Mouse (Mus musculus) adrenal gland, postnatal 25 days (tissue): ENCODE data around the gene Ucn3. TPM values are rescaled to one million over a fixed set of nuclear protein-coding genes. Genes with fewer than 3 reads are reported as not detected.
"Not testable (repeated sequence)": the region's sequence is repeated elsewhere in the genome, so short reads cannot be mapped to it uniquely, and the experiment has no call there.

Experiments used
- DNase-seq: peaks from one replicate; pipeline ENCODE4 v3.0.0; 2021; ENCODE audit warnings: mixed read lengths
- long read RNA-seq: library from polyadenylated mRNA; stranded (forward); transcript quantifications from one replicate; pipeline ENCODE4 v2.0.0, GENCODE M21; 2021
- total RNA-seq: library from RNA; stranded (reverse); gene quantifications from 2 replicates; pipeline ENCODE4 v1.2.3, GENCODE M21; 2021

Gene Ucn3
- not detected in 2 replicates for total RNA-seq
- long read RNA-seq: 0 reads

DNA sequence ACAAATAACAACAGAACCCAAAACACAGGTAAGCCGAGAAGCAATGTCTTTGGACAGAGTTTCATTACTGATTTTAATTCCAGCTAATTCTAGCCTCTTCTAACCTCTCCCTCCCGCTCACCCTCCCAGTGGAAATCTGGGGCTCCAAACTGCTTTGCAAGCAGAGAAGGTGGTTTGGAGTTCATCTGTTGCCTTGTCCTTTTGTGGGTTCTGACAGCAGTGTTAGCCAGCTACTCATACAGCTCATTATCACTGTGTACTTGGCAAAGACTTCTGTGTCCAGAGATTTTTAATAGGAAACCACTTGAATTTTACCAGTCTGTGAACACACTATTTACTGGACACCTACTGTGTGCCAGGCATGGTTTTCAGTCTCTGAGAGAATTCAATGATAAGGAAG lies at the start of gene Ucn3:
Ucn3 (minus strand) TSS at position 101 of the 400 bp plus-strand sequence.
- DNase-seq: no peak

DNA sequence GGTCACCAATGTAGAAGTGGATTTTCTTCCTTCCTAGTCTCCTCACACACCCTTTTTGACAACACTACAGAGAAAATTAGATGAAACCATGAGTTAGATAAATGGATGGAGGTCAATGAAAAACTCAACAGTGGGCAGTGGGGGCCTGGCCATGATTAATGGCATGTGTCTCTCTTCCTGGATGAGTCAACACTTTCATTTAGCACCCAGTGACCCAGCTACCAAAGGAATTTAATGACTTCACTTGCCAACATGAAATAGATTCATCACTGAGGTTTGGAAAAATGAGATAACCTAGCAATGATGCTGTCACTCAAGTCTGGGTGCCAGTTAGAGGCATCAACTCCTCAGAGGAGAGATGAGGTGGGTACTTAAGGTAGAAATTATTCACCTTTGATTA lies 46.9 kb upstream of the Ucn3 start:
- DNase-seq: no peak

DNA sequence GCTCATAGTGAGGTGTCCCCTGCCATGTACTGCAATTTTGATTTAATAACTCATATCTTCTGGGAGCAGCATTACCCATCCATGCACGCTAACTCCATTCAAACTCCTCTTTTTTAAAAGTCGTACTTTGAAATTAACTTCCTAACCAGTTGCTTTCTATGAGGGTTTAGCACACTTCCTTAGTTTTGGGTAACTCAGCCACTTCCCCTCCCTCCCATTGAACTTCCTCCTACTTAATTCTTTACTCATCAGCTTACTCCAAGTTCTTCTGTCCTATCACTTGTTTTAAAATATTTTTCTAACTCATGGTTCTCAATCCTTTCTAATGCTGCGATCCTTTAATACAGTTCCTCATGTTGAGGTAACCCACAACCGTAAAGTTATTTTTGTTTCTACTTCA lies 23.7 kb upstream of the Ucn3 start:
- no peak for DNase-seq

DNA sequence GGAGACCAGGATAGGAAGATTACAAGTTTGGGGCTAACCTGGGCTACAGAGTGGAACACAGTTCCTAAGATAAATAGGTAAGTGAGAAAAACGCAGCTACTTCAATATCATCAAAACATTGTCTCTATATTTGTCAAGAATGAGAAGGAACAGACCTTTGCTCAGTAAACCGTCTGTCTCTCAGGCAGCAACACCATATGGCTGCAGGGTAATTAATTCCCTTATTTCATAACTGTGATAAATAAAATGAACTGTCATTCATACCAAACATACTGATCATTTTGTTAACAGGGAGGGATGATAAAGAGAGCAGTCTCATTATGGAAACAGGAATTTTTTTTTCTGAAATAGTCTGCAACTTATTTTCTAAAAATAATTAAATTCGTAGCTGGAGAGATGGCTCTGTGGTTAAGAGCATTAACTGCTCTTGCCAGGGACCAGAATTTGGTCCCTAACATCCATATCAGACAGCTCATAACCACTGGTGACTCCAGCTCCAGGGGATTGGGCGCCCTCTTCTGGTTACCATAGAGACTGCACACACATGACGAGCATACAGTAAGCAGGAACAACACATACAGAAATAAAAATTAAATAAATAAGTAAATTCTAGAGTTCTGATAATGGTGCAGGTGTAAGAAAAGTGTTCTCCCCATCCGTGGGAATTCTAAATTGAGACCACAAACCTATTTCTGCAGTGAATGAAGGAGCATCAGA lies 6.2 kb upstream of the Ucn3 start:
- no peak for DNase-seq

DNA sequence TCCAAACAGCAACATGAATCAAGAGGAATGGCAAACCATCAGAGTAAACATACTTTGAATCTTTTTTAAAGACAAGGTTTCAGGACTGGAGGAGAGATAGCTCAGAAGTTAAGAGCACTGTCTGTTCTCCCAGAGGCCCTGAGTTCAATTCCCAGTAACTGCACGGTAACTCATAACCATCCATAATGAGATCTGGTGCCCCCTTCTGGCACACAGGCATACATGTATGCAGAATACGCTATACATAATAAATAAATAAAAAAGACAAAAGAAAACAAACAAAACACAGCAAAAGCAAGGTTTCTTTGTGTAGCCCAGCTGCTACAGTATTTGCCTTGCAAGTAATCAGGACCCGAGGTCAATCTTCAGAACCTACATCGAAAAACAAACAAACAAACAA lies 4.3 kb upstream of the Ucn3 start:
- no peak for DNase-seq

DNA sequence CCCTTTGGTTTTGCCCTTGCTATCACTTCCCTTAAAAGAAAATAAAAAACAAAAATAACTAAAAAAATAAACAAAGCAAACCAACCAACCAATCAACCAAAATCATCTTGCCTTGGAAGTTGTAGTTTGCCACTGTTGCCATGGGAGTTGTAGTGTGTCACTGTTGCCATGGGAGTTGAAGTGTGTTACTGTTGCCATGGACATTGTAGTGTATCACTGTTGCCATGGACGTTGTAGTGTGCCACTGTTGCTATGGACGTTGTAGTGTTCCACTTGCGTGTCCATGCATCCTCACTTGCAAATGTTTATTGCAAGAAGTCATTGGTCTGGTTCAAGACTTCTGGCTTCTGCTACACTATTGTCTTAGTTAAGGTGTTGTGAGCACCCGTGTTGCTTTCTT lies 2.1 kb upstream of the Ucn3 start:
- no peak for DNase-seq

DNA sequence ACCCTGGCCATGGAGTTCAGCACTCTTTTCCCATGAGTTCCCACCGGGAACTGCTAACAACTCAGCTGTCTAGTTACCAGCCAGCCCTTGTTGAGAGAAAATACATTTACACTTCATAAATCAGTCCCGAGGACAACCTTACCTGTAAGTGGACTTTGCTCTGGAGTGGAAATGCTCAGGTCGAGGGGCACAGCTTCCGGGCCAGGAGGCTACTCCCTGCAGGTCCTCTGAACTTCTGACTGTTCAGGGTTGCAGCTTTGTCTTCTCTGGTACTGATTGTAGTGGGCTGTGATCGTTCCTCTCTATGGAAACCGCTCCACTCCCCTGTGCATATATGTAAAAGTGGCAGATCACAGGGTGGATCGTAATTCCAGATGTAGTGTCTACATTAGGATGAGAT lies 450 bp downstream of the Ucn3 start:
- DNase-seq: no peak

DNA sequence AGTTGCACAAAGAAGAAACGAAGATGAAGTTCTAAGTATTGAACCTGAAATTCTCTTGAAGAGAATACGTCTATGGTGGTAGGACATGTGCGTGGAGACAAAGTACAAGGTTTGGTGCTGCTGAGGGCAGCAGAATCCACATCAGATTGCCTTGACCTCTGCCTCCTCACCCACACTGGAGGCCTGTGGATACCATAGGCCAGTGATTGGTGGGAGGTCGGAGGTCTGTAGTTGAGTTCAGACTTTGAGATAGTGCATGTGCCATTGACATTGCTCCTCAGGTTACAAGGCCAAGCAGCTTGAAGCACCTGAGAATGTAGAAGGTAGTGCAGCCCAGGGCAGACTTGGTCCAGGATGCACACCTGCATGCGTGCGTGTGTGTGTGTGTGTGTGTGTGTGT lies 19.1 kb downstream of the Ucn3 start:
- no peak for DNase-seq

DNA sequence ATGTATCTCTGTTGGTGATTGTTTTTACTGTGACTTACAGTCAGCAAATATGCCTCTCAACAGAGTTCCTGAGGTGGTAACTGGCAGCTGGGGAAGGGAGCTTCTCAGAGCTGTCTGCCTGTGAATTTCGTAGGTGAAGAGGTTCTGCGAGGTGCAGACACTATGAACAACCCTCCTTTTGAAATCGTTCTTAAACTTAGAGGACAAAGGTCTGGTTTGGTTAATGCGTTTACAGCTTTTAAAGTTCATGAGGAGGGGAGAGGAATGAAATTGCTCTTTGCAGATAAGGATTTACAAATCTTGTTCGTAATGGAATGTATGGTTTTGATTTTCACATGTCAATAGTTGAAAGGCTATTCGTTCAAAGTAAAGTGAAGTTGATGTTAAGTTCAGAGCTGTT lies 19.5 kb downstream of the Ucn3 start:
- no peak for DNase-seq

DNA sequence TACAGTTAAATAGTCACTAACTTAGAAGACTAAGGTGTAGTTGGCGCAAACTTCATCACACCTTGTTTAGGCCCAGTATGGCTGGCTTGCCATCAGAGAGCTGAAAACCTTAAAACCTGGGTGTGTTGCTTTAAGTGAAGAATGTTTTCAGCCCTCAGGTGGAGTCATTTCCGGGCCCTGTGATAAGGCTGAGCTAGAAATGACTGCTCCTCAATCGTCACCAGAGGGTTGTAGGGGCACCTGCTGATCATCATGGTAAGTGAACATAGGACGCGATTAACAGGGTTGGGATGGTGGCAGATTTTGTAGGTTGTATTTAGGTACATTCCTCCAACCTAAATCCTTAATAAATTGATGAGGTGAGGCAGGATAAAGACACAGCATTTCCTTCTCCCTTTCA lies 20.7 kb downstream of the Ucn3 start:
- DNase-seq: no peak

DNA sequence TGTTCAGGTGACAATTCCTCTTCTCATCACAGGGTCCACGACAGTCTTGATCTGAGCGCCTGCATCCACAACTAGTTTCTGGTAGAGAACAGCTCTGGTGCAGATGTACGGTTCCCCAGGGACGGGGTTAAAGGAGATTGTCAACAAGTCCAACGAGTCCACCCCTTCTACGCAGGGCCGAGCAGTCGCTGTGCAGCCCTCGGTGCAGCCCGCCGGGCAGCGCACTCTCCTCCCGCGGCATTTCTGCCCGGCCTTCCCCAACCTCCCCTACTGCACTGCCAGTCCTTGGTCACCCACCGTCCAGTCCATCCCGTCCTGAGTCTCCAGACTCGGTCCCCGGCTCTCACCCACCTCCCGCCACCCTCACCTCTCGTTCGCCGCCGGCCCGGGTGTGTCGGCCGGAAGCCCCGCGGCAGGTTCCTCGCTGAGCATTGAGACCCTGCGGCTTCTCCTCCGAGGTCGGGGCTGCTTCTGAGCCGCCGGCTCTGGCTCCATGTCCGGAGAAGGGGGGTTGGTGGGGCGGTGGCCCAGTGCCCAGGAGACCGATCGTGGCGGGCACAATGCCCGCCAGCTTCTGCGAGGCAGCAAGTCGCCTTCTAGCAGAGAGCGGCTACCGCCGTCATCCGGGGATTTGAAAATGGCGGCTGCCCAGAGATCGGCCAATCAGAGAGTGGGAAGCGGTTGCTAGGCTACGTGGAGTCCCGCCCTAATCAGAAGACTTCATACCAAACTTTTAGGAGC lies 27.4 kb downstream of the Ucn3 start, which contains the start of the genes Net1 and Tubal3:
Net1 (minus strand) TSS at position 650 of the 741 bp plus-strand sequence.
Tubal3 (plus strand) TSS at position 704 of the 741 bp plus-strand sequence.
- DNase-seq: peak; percentile 84

DNA sequence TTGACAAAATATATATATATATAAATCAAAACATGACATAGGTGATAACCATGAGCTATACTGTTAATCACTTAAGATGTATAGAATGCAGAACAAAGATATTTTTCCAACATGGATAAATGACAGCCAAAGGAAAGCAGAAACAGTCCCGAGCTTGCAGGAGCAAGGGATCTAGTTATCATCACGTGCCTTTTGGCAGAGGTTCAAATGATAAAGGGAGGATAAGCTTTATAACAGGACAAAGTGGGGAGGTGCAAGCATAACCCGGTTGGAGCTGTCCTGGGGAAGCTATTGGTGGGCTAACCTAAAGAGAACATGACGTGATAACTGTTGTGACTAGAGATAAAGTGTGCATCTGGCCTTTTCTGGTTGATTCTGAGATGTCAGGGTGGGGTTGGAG lies 31.6 kb downstream of the Ucn3 start:
- DNase-seq: no peak

DNA sequence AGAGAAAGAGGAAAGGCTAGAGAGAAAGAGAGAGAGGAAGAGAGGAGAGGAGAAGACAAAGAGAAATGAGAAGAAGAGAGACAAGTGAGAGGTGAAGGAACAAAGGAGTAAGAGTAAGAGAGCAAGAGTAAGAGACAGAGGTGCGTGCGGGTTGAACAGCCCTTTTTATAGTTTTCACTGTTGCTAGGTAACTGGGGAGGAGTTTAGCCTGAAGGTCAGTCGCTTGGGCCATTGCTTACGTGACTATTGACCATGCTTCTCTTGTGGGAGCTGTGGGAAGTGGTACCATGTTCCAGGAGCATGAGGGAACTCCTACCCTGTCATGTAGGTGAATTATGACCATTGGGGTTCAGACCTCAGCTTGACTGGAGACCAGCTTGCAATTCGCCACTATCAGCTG lies 34.8 kb downstream of the Ucn3 start:
- no peak for DNase-seq

DNA sequence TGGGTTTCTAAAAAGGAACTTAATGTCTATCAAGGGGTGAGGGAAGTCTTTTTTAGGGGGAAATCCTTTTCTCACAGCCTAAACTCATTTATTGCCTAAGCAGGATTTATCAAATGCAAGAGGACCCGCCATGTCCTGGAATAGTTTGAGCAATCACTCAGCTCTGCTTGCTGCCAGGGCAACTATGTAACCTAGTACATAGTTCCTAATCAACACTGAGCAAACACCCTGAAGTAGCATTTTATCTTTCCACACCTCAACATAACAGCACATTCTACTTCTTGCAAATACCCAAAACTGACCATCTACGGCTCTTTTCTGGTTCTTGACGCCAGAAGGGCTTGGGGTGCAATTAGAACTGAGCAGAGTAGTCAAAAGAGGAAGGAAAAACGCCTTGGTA lies 36.9 kb downstream of the Ucn3 start:
- no peak for DNase-seq

DNA sequence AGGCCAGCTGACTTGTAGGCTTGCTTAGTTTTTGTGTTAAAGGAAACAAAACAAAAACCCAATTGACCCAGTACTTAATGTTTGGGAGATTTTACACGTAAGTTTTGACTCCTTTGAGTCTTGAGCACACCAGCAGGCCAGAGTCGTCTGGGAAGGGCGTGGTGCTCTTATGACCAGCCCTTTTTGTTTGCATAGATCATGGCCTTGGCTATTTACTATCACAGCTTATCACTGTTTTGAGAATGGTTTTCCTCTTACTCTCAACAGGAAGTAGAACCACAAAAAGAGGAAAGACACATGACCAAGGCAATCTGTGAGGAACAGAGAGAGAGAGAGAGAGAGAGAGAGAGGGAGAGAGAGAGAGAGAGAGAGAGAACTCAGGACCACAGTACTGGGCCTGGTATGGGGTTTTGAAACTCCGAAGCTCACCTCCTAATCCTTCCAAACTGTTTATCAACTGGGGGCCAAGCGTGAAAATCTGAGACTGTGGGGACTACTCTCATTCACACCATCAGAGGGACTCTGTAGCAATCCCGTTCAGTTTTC lies 37.9 kb downstream of the Ucn3 start:
- no peak for DNase-seq

DNA sequence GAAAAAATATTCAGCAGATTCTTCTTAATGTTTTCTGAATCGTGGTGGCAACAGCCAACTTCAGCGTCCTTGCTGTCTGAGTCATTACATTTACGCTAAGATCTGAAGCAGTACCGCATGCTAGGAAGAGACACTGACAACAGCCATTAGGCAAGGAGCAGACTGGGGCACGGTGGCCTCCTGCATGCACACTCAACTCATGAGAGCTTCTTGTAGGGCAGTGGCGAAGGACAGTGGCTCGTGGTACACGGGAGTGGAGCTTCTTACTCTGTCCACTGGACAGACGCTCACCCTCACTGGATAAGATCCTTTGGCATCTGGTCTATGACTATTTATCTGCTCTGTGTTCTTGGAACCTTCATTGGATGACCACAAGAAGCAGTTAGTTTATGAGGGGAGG lies 45.8 kb downstream of the Ucn3 start:
- no peak for DNase-seq

DNA sequence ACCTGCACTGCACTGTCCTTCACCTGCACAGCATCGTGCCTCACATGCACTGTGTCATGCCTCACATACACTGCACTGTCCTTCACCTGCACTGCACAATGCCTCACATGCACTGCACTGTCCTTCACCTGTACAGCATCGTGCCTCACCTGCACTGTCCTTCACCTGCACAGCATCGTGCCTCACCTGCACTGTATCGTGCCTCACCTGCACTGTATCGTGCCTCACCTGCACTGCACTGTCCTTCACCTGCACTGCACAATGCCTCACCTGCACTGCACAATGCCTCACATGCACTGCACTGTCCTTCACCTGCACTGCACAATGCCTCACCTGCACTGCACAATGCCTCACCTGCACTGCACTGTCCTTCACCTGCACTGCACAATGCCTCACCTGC lies 46.9 kb downstream of the Ucn3 start:
- not testable (repeated sequence) for DNase-seq

DNA sequence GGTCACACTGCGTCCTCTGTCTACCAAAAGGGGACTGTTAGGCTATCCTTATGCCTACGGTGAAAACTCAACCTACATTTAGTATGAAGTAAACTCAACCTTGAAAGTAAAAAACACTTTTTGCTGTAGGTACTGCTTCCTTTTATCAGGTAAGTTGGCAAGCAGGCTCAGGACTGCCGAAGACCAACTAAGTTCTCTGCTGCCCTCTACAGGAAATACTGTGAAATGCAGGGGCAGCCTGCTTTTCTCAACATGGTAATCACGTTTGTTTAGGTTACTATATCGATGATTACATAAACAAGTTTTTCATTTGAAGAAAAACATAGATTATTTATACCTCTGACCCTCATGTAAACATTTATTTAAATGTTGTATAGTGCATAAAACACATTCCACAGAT lies 48.2 kb downstream of the Ucn3 start:
- DNase-seq: peak; percentile 44

DNA sequence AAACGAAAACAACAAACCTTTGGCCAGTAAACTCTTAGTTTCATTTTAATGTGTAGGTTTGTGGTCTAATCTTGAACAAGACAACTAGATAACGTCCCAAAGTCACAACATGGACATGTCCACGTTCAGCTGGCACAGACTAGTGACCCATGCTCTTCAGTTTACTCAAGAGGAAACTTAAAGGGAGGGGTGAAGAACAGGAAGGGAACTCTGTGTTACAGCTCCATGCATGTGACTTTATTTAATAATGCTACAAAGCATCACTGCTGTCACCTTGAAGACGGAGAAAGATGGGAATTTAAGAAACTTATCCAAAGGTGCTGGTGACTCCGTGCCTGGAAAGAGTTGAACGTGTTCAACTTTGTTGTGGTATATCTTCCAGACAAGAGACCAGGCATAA lies 49.1 kb downstream of the Ucn3 start:
- no peak for DNase-seq

DNA sequence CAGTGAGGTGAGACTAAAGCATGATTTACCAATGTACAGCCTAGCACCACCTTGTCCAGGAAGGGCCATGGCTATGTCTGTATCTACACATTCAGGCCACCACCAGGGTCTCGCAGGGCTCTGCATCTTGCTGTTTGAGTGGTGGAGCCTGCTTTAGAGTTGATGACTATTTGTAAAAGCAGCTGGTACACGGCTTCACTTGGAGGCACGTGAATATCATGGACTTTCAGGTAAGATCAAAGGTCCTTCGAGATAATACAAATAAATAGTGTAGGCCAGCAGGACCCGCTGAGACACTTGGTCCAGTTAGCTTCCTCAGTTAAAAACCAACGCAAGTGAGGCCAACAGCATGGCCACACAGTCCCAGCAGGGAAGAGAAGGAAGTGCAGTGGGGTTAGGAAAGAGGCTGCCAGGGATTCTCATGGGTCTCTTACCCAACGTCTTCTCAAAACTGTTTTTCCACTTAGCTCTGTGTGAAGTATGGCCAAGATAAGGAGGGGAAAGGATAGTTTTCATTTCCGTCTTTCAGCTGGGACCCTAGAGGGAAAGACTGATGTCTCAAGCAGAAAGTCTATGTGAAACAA lies 49.7 kb downstream of the Ucn3 start:
- DNase-seq: no peak

DNA sequence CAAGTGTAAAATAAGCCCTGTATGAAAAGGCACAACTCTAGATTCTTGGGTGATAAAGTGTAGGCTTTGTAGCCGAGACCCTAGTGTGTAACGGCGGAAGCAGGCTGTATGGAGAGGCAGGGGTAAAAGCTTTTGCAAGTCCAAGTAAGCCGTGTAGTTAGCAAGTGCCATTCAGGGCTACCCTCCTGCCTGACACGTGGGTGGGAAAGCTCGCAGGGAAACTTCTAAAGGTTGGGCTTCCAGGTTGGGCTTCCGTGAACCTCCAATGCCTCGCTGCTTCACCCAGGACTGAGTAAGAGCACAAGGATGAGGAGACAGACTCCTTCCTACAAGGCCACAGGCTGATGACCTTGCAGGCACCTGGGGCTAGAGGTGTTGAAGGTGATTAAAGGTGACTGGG lies 50.6 kb downstream of the Ucn3 start:
- no peak for DNase-seq

DNA sequence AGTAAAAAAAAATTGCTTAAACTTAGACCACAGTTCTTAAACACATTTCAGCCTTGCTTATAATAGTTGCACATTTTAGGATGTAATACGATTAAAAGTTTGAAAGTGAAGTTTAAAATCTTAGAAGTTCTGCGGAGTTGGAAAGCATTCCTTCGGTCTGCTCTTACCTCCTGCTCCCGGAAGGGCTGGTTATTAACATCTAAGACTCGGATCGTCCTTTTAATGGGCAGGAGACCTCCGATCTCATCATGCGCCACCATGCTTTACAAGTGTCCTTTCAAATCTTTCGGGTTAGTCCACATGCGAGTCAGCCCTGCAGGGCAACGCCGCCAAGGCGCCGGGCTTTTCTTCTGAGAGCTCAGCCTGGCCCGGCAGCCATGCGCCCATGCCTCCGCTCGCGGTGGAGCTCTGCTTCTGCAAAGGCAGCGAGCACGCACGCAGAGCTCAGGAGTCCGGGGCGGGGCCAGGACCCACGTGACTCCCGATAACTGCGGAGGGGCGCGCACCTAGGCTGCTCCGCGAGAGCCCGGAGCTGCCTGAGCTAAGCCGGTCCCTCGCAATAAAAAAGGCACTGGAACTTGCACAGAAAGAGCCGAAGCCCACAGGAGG lies 51.9 kb downstream of the Ucn3 start:
- DNase-seq: peak; percentile 97

DNA sequence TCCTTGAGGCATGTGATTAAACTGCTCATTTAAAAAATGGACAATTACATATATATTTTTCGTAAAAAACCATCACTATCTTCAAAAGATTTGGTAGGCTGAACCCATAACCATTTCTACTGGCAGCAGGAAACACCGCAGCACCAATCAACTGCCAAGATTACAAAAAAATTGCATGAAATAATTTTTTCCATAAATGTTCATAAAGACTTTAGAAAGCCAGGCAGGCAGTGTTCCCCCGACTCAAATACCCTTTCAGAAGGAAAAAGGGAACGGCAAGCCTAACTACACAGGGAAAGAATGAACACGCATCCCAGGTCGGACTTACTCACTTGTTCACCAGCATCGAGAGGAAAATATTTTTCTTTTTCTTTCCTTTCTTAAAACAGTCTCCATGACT lies 52.5 kb downstream of the Ucn3 start:
- no peak for DNase-seq
